Mouse (Mus musculus): ENCODE data around the gene Impdh2.

Gene Impdh2

DNA sequence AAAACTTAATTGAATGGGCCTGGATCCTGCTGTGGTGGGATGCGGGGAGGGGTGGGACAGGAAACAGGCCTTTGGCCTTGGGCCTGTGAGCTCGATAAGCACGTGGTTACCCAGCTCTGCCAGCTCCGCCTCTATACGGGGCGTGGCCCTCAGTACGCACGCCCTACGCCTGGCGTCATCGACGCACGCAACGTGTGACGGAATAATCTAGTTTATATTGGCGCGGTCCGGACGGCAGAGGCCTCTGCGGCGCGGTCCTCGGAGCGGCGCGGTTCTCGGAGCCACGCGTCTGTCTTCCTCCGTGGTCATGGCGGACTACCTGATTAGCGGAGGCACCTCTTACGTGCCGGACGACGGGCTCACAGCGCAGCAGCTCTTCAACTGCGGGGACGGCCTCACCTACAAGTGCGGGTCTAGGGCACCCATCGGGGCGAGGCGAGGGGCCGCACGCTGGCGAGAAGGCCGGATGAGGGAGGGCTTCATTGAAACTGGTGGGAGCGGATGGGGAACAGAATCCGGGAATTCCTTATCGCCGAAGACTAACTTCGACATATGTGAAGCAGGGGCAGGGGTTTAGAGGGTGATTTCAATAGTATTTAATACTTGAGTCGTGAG lies at the start of gene Impdh2:
TSS of gene Impdh2 (plus strand) at position 60 of the 615 bp plus-strand sequence.
- peak; percentile 91 to 97 for DNase-seq (ENCODE audit: low spot score in 2 of 2)

- DNase-seq (ENCODE audit: low spot score in 2 of 2) = peak; percentile 94 to 96
These were observed 43.5 kb upstream of the Impdh2 start, which contains the start of gene Qrich1 for GRCm38 (mm10) chr9:108516380-108517251. TSS of gene Qrich1 (plus strand) at chr9:108516806.

GRCm38 (mm10) chr9:108517253-108517930 lies 42.7 kb upstream of the Impdh2 start:
- DNase-seq (ENCODE audit: low spot score in 2 of 2) = peak; percentile 82 to 89

GRCm38 (mm10) chr9:108517931-108518332 lies 42.2 kb upstream of the Impdh2 start:
- peak; percentile 44 to 55 for DNase-seq (ENCODE audit: low spot score in 2 of 2)

GRCm38 (mm10) chr9:108521604-108522003 lies 38.5 kb upstream of the Impdh2 start:
- DNase-seq (ENCODE audit: low spot score in 2 of 2) = no peak

GRCm38 (mm10) chr9:108523341-108523740 lies 36.7 kb upstream of the Impdh2 start:
- no peak for DNase-seq (ENCODE audit: low spot score in 2 of 2)

GRCm38 (mm10) chr9:108525400-108525799 lies 34.7 kb upstream of the Impdh2 start:
- DNase-seq (ENCODE audit: low spot score in 2 of 2) = no peak

GRCm38 (mm10) chr9:108530954-108531353 lies 29.1 kb upstream of the Impdh2 start:
- no peak for DNase-seq (ENCODE audit: low spot score in 2 of 2)

DNA sequence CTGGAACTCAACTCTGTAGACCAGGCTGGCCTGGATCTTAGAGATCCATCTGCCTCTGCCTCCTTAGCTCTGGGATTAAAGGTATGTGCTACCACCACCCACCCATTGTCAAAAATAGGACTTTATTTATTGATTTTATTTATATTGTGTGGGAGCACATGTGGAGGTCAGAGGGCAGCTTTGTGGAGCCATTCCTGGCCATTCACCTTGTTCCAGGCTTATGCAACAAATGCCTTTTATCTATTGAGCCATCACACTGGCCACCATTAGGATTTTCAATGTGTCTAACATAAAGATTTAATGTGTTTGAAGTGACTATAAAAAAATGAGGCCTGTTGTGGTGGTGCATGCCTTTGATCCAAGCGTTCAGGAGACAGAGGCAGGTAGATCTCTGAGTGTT lies 28.6 kb upstream of the Impdh2 start:
- no peak for DNase-seq (ENCODE audit: low spot score in 2 of 2)

DNA sequence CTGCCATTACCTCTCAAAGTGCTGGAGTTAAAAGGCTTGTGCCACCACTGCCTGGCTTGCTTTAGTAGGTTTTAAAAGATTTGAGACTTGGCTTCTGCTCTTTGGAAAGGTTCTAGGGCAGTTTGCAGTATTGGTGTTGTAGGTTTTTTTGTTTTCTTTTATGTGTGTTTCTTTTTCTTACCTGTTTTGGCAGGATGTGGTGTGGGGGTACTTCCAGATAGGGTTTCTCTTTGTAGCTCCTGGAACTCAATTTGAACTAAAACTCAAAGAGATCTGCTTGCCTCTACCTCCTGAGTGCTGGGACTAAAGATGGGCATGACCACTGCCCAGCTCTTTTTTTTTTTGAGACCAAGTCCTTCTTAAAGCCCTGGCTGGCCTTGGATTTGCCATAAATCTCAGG lies 19.2 kb upstream of the Impdh2 start:
- no peak for DNase-seq (ENCODE audit: low spot score in 2 of 2)

- no peak for DNase-seq (ENCODE audit: low spot score in 2 of 2)
These were observed 14.1 kb upstream of the Impdh2 start for GRCm38 (mm10) chr9:108545986-108546385.

- no peak for DNase-seq (ENCODE audit: low spot score in 2 of 2)
These were observed 13.2 kb upstream of the Impdh2 start for GRCm38 (mm10) chr9:108546875-108547274.

DNA sequence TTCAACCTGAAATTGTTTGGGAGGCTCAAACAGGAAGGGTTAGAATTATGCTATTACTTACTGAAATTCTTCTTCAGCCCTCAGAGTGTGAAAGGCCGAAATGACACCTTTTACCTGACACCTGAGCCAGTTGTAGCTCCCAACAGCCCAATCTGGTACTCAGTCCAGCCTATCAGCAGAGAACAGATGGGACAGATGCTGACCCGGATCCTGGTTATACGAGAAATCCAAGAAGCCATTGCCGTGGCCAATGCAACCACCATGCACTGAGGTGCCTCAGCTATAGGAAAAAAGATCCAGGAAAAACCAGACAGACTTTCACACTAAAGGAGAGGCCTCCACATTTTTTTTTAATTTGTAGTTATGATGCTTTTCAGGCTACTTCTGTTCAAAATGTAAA lies 917 bp upstream of the Impdh2 start:
- DNase-seq (ENCODE audit: low spot score in 2 of 2) = no peak

GRCm38 (mm10) chr9:108563671-108564070 lies 3.6 kb downstream of the Impdh2 start:
- no peak for DNase-seq (ENCODE audit: low spot score in 2 of 2)

DNA sequence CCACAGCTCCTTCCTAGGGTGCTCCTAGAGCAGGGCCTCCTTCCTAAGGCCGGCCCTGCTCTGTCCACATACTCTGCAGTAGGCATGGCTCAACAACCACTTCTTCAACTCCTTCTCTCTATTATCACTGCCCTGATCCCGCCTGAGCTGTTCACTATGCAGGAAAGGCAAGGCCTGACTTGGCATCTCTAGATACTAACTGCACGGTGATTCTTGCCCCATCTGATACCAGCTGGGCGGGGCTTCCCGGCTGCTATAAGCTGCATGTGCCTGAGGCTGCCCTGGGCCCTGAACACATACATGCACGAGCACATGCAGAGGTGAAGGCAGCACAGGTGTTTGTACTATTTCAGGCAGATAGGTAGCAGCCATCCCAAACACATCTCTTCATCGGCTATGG lies 4.0 kb downstream of the Impdh2 start:
- DNase-seq (ENCODE audit: low spot score in 2 of 2) = no peak

DNA sequence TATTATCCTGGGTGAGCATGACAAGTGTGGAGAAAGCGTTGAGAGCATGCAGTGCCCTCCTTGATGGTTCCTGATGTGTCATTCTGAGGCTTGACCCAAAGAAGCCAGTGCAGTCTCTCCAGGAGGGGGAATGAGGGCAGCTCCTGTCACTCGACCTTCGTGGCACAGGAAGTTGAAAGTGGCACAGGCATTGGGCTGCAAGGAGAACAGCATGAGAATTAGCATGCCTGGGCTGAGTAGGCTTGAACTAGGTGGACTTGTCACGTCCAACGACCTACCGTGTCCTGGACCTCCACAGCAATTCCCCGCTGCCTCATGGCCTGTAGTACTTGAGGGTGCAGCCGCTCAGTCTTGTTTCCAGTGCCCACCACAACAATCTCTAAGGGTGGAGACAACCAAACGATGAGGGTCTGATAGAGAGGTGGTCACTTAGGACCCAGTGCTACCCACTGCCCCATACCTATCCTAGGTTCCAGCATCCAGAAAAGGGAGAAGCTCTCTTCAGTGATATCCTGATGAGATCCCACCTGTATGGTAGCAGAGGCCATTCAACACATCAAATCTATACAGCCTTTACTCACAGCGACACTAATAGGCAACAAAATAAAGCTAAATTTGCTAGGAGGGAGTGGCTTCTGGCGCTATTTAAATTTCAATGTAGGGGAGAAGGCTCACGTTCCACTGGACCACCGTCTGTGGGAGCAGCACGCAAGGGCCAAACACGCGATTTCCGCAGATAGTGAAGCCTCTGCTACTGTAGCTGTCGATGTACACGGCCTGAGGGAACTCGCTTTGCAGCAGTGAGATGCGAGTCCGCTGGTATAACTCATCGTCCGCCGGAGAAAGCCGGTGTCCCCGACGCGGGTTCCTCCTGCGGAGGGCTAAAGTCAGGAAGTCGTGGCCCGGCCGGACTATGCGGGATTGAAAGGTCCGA lies 6.1 kb downstream of the Impdh2 start:
- peak in 1 of 2 experiments; percentile 45 for DNase-seq (ENCODE audit: low spot score in 2 of 2)

DNA sequence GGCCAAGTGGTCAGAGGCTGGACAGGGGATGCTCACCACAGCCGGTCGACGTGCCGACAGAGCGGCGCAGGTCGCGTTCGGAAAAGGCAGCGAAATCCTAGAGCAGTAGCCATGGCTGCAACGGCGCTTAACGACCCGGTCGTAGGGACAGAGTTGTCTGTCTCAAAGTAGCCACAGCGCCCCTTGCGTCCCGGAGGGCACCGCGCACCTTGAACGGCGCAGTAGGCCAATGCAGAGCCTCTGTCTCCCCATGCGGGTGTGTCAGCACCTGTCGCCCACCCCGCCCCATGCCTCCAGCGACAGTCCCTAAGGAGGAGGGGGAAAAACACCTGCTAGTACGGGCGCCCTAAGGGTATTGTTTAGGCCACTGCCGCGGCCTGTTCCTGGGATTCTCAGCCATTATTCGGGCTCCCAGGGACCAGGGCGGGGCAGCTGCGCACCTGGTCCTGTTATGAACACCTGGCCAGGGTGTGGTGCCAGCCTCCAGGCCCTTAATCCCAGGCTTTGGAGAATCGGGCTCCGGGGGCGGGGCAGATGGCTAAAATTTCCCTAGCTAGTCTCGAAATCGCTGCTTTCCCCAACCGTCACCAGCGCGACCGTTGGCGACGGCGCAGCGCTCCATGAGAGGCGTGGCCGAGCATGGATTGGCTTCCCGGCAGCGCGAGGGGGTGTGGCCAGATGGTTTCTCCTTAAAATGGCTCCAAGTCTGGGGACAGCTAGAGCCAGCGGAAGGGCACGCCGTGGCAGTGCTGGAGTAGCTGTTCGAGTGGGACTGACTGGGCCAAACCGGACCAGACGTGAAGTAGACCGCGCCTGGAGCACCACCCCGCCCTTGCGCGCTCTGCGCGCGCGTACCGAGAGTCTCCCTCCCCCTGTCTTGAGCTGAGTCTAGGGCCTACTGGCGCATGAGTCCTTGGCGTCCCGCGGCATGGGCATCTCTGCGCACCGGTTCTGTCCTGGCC lies 7.0 kb downstream of the Impdh2 start, which contains the start of gene Ndufaf3:
TSS of gene Ndufaf3 (minus strand) at position 620 of the 962 bp plus-strand sequence.
- DNase-seq (ENCODE audit: low spot score in 2 of 2) = peak; percentile 97

DNA sequence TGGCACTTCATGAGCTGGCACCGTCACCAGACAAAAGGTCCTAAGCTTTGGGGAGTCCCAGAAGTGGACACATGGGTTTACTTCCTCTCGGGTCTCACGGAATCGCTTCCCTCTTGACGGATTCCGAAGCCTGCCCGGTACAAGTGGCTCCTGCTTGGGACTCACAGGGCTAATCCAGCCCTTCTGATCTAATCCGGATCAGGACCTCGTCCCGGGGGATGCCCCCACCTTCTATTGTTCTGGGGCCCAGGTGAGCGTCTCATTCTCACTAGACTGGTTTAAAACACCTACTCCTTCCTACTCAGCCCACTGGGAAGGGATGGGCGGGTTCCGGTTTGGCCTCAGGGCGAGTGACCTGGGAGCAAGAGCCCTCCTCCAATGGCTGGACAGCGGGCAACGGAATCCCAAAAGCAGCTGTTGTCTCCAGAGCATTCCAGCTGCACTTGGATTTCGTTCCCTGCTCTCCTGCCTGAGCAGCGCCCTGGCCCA lies 7.9 kb downstream of the Impdh2 start:
- DNase-seq (ENCODE audit: low spot score in 2 of 2) = no peak

DNA sequence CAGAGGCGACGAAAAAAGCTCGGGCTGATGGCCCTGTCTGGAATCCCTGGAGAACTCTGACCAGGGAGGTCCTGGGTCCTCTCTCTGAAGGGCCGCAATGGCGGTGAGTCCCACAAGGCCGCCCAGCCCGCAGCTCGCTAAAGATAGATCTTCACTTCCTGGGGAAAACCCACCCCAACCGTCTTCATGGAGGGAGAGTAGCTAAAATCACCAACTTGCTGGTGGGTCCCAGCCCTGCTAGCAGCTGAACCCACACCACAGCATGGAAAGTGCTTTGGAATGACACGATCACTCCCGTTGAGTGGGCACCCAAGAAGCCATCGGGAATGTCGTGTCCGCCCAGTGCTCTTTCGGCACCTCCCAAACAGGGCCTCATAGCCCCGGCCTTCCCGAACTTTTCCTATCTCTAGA lies 8.4 kb downstream of the Impdh2 start:
- DNase-seq (ENCODE audit: low spot score in 2 of 2) = no peak
